Mouse (Mus musculus): ENCODE results near the gene Utrn.

The Utrn gene

DNA sequence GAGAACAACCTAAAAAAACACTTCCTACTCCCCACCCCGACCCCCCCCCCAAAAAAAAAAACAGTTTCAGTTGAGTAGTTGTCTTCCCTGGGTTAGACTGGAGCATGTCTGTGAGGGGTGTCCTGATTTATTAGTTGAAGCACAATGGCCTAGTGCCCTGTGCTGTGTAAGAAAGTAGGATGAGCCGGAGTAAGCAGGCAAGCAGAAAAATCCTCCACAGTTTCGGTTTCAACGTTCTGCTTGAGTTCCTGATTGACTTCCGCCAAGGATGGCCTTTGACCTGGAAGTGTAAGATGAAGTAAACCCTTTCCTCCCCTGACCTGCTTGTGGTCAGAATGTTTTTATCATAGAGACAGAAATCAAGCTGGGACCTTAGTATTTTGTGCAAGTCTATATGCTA, 277.2 kb downstream of the Utrn start:
- DNase-seq (ENCODE audit: low read depth): no peak

DNA sequence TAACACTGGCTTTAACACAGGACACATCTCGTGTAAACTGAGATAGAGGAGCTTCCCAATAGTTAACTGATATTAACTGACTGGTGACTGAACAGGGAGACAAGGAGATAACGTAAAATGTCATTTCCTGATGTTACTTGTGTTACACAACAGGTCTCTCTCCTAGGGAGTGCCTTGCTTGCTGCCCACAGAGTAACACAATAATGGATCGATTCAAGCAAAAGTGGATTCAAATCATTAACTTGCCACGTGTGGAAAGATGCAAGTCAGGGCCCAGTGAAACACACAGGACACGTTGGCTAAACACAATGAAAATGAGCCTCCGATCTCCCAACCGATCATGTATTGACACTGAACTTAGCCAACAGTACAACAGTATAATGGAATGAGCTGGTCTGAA, 281.1 kb downstream of the Utrn start:
- peak; percentile 17 for DNase-seq (ENCODE audit: low read depth)

DNA sequence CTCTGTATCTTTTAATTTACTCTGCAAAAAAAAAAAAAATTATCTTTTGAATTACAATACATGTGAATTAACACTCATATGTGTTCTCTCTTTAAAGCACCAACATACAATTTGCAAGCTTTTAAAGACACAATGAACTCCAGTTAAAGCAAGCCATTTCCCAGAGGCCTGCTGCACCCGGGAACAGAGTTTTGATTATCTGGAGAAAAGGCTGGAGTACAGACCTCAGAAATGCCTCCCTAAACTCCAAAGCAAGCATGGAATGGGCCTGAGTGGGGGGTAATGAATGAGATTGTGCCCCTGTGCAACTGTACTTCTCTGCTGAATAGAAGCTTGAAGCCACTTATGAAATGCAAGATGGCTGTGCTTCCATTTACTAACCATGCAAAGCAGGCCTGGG, 281.8 kb downstream of the Utrn start:
- DNase-seq (ENCODE audit: low read depth): no peak

DNA sequence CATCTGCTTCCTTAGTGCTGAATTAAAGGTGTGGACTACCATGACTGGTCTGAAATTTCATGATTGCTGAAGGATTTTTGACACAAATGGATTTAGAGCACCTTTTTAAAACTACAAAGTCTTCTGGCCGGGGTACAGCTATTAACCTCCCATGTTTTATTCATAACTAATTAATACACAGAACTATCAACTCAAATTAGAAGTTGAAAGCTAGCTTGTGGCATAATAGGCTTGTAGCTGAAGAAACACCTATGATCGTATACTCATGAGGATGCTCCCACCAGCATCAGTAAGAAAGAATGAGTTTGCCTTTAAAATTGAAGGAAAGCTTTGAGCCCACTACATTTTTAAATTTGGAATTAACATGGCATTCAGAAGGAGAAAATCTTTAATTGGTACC, 282.3 kb downstream of the Utrn start:
- no peak for DNase-seq (ENCODE audit: low read depth)

DNA sequence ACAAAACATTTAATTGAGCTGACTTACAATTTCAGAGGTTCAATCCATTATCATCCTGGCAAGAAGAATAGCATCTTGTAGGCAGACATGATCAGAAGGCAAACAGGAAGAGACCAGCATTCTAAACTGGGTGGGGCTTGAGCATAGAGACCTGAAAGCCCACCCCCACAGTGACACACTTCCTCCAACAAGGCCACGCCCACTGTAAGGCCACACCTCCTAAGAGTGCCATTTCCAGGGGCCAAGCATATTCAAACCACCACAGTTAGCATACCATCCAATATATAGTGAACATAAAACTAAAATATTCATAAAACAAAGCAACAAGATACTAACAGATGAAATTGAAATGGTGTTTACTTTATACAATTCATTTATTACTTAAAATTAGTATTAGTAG, 283.0 kb downstream of the Utrn start:
- DNase-seq (ENCODE audit: low read depth): no peak

DNA sequence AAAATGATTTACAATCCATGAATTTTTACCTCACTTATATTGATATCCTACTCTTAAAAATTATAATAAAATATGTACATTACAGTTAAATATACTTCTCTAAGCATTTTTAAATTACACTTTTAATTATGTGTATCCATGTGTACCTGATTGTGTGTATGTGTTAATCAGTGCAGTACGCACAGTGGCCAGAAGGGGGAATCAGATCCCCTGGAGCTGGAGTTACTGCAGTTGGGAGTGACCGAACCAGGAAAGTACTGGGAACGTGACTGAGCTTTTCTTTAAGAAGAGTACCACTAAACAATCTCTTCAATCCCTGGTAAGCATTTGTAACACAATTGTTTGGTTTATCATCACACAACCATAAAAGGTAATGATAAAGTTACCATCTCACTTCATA, 285.7 kb downstream of the Utrn start:
- DNase-seq (ENCODE audit: low read depth): no peak

DNA sequence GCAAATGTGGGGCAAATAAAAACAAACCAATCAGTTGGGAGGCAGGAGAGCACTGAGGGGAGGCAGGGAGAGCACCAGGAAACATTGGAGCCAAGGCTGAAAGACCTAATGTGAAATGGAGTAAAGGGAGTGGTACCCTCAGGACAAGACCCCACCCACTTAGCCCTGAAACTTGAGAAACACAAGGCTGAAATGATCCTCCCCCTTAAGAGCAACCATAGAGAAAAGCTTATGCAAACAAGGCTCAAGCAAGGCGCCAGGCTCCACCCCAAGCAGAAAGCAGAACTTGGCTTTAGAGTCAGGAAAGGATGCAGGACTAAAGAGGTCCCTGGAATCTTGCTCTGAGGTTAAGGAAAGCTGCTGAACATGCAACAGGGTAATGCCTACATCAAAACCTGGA, 290.1 kb downstream of the Utrn start:
- DNase-seq (ENCODE audit: low read depth): peak; percentile 47

DNA sequence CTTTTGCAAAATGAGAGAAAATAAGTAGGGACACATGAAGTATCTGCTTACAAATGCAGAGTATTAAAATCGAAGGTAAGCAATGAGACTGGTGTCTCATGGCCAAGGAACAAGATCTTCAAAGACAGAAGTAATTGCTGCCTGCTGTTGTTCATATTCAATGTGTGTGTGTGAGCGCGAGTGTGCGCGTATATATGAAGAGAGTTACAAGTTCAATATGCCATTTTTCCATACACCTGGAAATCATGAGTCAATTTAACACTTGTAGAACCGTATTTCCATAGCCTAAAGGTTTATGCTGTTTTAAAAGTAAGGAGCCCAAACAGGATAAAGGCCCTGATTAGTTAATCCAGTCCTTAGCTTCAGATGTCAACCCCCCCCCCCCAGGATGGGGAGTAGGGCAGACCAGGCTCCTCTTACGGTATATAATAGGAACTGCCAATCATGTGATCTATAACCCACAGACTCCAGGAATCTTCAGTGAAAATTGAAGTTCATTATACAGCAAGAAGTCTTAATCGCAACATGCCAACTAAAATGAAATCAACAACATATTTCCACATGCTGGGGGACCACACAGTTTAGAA, 293.2 kb downstream of the Utrn start:
- no peak for DNase-seq (ENCODE audit: low read depth)

DNA sequence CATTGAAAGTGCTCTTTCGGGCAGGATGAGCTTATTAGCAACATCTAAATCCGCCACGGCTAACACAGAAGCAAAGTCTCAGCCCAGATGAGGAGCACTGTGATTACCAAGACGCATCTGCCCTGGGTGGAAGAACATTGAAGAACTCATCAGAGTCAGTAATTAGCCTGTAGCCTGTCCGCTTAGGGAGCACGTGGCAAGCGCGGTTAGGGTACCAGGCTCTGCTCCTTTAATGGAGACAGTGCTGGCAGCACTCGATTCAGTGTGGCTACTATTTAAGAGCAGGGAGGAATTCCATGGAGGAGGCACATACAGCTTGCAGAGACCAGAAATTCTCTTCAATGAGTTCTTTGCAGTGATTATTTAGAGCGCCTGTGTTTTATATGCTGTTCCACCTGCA, 294.4 kb downstream of the Utrn start:
- no peak for DNase-seq (ENCODE audit: low read depth)

DNA sequence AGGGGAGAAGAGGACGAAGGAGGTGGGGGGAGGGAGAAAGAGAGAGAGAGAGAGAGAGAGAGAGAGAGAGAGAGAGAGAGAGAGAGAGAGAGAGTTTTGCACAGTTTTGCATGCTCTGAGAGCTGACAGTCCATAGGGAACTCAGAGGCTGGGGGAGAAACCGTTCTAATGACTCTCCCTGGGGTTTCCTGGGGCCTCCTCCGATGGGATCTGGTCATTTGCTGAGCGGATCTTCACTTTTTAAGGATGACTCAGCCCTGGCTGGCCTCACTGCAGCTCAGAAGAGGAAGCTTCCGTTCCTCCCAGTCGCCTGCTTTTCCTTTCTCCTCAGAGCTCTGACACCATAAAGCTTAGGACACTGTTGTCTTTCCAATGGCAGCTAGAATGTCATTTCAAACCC, 295.6 kb downstream of the Utrn start:
- peak; percentile 77 for DNase-seq (ENCODE audit: low read depth)

DNA sequence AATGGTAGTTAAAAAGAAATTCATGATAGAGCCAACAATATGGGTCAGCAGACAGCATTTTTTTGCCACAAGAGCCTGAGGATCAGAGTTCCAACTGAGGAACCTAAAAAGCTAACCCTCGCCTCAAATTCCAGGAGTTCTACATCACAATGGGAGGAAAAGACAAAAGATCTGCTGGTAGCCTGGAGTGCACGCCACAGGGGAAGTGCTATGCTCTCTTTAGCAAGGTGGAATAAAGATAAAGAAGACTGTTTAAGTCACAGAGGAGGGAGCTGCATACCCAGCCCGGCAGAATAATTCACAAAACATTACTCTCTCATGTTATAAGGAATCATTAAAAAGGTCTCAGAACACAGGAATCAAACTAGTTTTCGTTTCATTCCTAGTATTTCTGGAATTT, 296.4 kb downstream of the Utrn start:
- no peak for DNase-seq (ENCODE audit: low read depth)

DNA sequence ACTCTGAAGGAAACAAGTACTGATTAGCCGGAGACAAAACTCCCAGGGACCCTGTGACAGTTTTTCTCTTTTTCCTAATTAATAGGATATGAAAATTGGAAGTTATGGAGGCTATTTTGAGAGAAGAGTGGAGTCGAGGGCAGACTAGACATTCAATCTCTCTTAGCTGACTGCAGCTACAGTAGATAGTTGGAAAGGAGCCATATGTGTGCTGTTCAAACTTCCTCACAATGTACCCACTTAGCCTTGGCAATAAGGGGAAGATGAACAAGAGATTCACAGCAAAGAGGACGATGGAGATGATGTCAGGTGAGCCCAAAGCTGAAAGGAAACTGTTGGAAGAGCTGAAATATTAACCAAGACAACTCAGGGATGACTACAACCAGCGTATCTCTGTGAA, 304.7 kb downstream of the Utrn start:
- DNase-seq (ENCODE audit: low read depth): no peak

DNA sequence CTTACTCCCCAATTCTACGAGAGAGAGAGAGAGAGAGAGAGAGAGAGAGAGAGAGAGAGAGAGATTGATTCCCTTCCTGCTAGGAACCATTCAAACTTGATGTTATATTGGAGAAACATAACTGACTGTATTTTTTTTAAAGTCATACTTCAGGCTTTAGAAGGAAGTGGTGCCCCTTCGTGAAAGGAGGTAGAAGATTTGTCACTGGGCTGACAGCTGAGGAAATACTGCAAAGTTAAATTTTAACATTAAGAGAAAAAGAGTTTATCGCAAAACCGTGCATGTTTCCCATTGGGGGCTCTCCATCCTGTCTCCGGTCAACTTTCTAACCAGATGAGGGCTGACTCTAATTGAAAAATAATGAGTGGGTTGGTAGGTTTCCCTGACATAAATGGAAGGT, 310.4 kb downstream of the Utrn start:
- DNase-seq (ENCODE audit: low read depth): no peak

DNA sequence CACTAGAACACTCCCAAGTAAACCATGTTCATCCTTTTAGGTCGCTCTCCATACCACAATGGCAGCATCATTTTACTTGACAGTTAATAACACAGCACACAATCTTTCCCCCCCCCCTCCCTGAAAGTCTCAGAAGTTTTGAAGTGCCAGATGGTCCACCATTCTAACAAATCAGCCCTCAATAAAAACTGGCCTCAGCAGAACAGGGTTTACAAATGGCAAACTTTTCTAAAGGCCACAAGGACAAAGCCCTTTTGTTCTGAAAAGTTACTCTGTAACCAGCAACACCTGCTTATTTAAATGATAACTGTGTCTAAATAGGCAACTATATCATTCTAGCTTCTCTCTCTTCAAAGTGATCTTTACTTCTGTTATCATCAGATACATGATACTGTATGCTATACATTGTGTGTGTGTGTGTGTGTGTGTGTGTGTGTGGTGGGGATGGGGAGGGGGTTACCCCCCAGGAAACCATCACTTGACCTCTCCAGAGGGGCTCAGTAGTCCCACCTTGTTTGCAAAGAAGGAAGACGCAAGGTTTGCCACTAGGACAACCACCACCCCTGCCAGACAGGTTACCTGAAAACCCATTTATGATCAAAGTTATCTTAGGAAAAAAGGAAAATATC, 315.0 kb downstream of the Utrn start:
- DNase-seq (ENCODE audit: low read depth): no peak

DNA sequence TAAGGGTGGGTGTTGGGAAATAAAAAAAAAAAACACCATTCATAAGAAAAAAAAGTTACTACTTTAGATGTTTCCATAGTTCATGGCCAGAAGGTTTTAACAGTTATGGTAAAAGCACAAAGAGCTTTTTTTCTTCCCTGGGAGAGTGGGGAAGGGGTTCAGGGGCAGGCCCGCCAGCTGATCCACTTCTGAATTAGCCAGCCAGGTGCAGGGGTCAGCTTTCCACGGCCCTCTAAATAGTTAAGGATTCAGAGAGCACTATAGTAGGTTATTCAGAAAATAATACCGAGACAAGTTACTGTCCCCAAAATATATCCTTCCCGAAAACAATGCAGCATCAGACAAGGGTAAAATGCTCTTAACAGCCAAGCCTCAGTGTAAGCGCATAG, 316.3 kb downstream of the Utrn start:
- DNase-seq (ENCODE audit: low read depth): no peak

DNA sequence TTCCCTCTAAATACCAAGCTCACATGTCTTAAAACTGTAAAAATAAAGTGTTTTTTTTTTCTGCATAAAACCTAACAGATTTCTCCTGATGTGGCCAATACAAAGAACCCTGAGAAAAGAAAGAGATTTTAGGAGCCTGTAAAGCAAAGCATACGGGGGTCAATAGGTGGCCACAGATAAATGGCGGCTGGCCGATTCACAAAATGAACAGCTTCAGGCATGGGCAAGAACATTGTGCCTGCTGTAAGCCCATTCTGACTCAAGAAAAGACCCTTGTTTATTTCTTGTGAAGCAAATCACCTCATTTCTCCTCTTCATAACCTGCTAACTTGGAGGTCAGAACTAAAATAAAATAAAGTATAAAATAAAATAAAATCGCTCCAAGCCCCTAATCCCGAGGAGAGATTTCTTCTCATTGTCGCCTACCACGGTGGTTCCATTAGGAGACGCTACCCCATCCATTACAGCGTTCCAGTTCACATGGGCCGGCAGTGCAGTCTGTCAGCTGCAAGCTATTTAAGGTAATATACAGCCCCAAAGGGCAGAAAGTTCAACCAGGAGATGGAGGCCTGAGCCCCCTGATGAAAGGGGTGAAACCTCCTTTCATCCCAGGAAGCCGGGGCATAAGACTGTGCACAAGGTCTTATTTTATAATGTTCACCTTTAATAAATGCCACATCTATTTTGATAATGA, 316.8 kb downstream of the Utrn start:
- DNase-seq (ENCODE audit: low read depth): no peak

DNA sequence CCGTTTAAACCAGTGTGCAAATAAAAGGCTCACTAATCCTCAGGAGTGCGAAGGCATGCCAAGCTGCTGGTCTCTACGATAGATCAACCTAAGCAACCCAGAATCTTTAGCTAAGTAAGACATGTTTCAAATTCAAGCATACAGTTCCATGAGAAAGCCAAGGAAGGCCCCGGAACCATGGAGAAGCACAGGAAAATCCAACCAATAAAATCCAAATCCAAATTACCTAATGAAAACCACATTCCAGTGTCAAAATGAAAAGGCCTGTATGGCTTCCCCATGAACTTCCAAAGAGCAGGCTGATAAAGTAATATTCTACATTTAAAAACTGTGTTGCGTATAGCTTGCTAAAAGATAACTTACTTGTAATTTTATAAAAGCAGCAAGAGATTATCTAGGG, 317.4 kb downstream of the Utrn start:
- DNase-seq (ENCODE audit: low read depth): no peak

DNA sequence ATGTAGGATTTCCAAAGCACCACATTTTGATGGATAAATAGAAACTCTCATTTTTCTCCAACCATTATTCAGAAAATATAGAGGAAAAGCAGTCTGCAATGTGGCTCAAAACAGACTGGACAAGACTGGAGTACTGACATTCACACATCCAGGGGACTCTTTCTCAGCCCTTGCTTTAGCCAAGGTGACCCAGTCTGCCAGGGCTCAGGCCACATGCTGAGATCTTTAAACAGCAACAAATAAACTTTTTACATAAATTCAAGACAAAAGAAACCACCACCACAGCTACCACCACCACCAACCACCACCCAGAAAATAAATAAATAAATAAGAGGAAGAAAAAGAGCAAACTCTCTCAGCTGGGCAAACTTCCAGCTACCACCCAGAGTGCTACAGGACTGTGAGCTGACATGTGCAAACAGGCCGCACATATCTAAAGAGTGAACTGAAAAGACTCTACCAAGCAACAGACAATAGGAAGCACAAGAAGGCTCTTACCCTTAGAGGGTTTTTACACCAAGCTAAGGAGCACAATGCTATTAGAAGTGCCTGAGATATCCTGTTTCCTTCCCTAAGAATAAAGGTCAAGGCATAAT, 319.1 kb downstream of the Utrn start:
- peak; percentile 55 for DNase-seq (ENCODE audit: low read depth)

DNA sequence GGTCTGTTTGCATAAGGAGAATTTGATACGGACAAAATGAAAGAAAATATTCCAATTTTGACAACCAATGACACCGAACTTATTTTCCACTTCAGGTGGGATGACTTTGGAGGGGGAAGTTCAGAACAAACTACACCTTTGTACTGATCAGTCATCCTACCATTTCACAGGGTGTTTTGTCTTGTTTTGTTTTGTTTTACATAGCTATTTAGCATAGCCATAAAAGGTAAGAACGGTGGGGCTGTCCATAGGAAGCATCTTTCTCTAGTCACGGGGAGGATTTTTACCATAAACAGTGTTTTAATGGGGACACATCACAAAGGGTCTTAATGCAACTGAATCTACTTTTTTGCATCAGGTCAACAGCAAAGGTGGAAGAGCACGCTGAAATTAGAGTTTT, 319.9 kb downstream of the Utrn start:
- DNase-seq (ENCODE audit: low read depth): no peak

DNA sequence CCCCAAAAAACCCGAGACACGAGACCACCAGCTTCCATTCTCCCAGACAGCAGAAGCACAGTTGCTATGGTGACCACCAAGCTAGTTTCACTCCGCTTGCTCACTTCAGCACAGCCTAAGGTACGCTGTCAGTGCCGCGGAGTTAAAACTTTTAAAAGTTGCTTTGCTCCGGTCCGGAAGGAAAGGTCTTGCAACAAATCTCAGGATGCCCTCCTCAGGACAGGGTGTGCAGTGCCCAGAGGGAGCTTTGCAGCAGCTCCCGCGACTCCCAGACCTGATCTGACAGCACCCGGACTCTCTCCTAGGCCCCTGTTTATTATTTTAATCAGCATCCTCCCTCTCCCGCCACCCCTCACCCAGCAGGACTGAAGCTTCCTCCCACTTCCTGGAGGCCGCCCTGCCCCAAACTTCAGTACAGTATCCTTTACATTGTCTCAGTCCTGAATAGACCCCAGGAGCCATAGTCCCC, 320.5 kb downstream of the Utrn start:
- no peak for DNase-seq (ENCODE audit: low read depth)

DNA sequence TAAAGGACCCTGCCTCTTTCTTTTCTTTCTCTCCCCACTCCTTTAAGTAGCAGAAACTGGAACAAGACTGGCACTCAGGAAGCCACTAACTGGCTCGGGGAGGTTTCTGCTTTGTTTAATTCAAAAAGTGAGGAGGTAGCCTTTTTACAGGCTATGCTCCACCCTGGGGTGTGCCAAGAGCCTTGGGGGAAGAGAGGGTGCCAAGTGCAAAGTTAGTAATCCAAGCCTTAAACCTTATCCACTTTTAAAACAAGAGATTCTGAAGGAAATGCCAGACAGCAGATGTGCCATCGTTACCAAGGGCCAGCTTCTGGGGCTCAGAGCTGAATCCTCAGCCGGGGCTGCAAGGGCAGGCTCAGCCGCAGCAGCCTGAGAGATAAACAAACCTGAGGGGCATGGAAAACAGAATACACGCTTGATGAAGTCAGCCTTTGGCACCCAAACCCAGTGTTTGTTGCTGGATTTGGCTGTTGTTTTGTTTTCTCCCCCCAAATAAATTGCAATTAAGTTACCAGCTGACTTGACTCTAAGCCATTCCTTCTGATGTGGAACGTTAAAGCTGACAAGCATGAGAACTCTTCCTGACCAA, 322.0 kb downstream of the Utrn start:
- DNase-seq (ENCODE audit: low read depth): no peak

DNA sequence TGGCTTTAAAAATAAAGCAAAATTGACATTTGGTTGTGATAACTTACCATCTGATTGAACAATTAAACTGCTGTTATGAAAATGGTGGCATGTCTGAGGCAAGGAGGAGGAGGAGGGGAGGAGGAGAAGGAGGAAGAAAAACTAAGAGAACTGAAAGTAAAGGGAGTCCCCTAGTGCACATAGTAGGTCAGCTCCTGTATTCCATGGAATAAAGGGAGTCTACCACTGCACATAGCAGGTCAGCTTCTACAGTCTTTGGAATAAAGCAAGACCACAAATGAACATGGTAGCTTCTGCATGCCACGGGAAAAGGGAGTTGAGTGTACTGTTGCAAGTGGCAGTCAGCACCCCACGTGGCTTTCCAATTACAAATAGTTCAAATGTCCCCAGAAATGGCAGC, 323.7 kb downstream of the Utrn start:
- no peak for DNase-seq (ENCODE audit: low read depth)

DNA sequence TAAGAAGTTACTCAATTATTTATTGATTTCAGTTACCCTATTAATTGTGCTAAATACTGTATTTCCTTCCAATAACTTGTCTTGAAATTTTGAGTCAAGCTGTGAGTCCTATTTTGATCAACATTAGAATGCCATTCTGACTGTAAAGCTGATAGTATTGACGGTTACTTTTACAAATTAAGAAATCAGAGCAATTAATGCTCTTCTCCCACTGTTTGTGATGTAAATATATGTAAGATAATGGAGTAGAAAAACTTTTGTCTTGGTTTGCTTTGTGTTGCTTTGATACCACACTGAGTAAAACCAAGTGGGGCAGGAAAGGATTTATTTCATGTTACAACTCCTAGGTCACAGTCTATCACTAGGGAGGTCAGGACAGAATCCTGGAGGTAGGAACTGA, 327.4 kb downstream of the Utrn start:
- DNase-seq (ENCODE audit: low read depth): no peak

All from 416B (cell line).